Mouse (Mus musculus) intestine, embryonic 16.5 days (tissue): ENCODE data around the gene Prmt3. TPM values are rescaled to one million over a fixed set of nuclear protein-coding genes. Genes with fewer than 3 reads are reported as not detected.

Experiments
- ATAC-seq: fragments of 200-750 bp; cut with Nextera tagmentation; 2 replicates; pipeline ENCODE4 v1.8.0; 2017; ENCODE audit warnings: moderate TSS enrichment, moderate library complexity
- H3K27ac ChIP-seq: fragments of 300-500 bp; sonication (generic); 2 replicates; pipeline ENCODE4 v1.5.1; 2014; ENCODE audit warnings: mild to moderate bottlenecking, low read length
- H3K27me3 ChIP-seq: fragments of 300-500 bp; sonication (generic); replicated peaks from 2 replicates; pipeline ENCODE4 v1.6.1; 2014; ENCODE audit warnings: low read length, control low read depth, mixed read lengths; ENCODE audit not compliant: control insufficient read depth, insufficient read depth
- H3K36me3 ChIP-seq: fragments of 300-500 bp; sonication (generic); 2 replicates; pipeline ENCODE4 v1.6.1; 2014; ENCODE audit warnings: low read length, control low read depth; ENCODE audit not compliant: control insufficient read depth, insufficient read depth
- H3K4me1 ChIP-seq: fragments of 300-500 bp; sonication (generic); 2 replicates; pipeline ENCODE4 v1.6.1; 2014; ENCODE audit warnings: low read length, control low read depth, mixed read lengths; ENCODE audit not compliant: control insufficient read depth, insufficient read depth
- H3K4me2 ChIP-seq: fragments of 300-500 bp; sonication (generic); 2 replicates; pipeline ENCODE4 v1.6.1; 2014; ENCODE audit warnings: low read depth, low read length, control low read depth
- H3K4me3 ChIP-seq: fragments of 300-500 bp; sonication (generic); 2 replicates; pipeline ENCODE4 v1.5.1; 2014; ENCODE audit warnings: mild to moderate bottlenecking, low read length
- H3K9ac ChIP-seq: fragments of 300-500 bp; sonication (generic); 2 replicates; pipeline ENCODE4 v1.6.1; 2014; ENCODE audit warnings: low read depth, low read length
- H3K9me3 ChIP-seq: fragments of 300-500 bp; sonication (generic); 2 replicates; pipeline ENCODE4 v1.6.1; 2016; ENCODE audit warnings: low read length, control low read depth; ENCODE audit not compliant: control insufficient read depth
- WGBS: fragments of 180-500 bp; shearing (Covaris S2); extraction: QIAGEN DNeasy Blood & Tissue Kit; methylation state at CpG from one replicate; pipeline ENCODE4 v1.1.7; 2014; 5-methylcytosine and 5-hydroxymethylcytosine counted together
- polyA plus RNA-seq: library from polyadenylated mRNA; unstranded; fragments of >200 nt; fragmentation: Nextera tagmentation; extraction: Ambion mirVana; gene quantifications from 2 replicates; pipeline ENCODE4 v1.2.1, GENCODE M21; 2015

Gene Prmt3
- polyA plus RNA-seq, 1 experiment from 2014 or later = 45.4 TPM

GRCm38 (mm10) chr7:49863753-49864152, 85.6 kb downstream of the Prmt3 start:
- Histone ChIP-seq H3K4me3 (no peak overlapping the region), H3K4me1 (no peaks in the 10 kb centered on the region), H3K27ac (no peak overlapping the region), H3K9me3 (no peaks in the 10 kb centered on the region), H3K9ac (no peak overlapping the region), H3K36me3 (no peaks in the 10 kb centered on the region), H3K27me3 (no peaks in the 10 kb centered on the region), H3K4me2 (no peak overlapping the region)
- 76% methylated on average over 3 of the region's 3 CpGs for WGBS
- ATAC-seq = no peak

- WGBS = 74% methylated on average over 5 of the region's 5 CpGs
Observed at GRCm38 (mm10) chr7:49869656-49870055, 91.5 kb downstream of the Prmt3 start.

GRCm38 (mm10) chr7:49870276-49870675, 92.1 kb downstream of the Prmt3 start:
- Histone ChIP-seq H3K27ac (no peak overlapping the region), H3K4me1 (no peaks in the 10 kb centered on the region), H3K27me3 (no peaks in the 10 kb centered on the region), H3K4me2 (no peak overlapping the region), H3K36me3 (no peaks in the 10 kb centered on the region), H3K9ac (no peak overlapping the region), H3K4me3 (no peak overlapping the region), H3K9me3 (no peaks in the 10 kb centered on the region)
- WGBS = 70% methylated on average over 3 of the region's 3 CpGs
- ATAC-seq = no peak

More at GRCm38 (mm10) chr7:49869656-49870055, 91.5 kb downstream of the Prmt3 start:
- Histone ChIP-seq H3K27ac (no peak overlapping the region), H3K4me1 (no peaks in the 10 kb centered on the region), H3K36me3 (no peaks in the 10 kb centered on the region), H3K9me3 (no peaks in the 10 kb centered on the region), H3K4me2 (no peak overlapping the region), H3K9ac (no peak overlapping the region), H3K27me3 (no peaks in the 10 kb centered on the region), H3K4me3 (no peak overlapping the region)
- ATAC-seq = no peak

DNA sequence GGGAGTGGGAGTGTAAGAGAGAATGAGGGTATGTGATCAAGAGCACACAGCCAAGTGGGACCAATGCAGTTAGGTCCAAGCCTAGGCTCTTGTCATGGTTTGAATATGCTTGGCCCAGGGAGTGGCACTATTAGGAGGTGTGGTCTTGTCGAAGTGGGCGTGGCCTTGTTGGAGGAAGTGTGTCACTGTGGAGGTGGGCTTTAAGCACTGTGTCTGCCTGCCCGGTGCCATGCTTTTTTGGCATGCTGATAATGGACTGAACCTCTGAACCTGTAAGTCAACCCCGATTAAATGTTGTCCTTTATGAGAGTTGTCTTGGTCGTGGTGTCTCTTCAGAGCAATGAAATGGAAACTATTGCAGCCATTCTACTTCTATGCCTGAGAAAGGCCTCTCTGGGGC, 99.2 kb downstream of the Prmt3 start:
- Histone ChIP-seq H3K27ac (no peak overlapping the region), H3K9me3 (no peaks in the 10 kb centered on the region), H3K4me1 (no peaks in the 10 kb centered on the region), H3K4me2 (no peak overlapping the region), H3K4me3 (no peak overlapping the region), H3K27me3 (no peaks in the 10 kb centered on the region), H3K36me3 (no peaks in the 10 kb centered on the region), H3K9ac (no peak overlapping the region)
- no peak for ATAC-seq
- 78% methylated on average over 5 of the region's 5 CpGs for WGBS

DNA sequence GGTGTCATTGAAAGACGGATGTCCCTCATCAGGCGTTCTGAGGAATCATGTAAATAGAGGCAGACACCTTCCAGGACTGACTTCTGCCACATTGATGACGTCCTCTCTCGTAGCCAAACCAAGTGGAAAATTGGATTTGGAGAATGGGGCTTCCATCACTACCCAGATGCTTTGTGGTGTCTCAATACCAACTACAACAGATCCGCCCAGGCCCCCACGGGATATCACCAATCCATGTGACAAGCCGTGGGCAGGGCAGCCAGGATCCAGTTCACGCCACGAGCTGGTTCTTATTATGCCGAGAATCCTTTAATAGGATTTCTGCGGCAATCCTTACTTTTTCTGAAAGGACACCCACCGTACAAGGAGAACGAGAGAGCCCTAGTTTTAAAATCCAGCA, 100.9 kb downstream of the Prmt3 start:
- H3K36me3 ChIP-seq = no peaks in the 10 kb centered on the region
- H3K4me3 ChIP-seq = no peak overlapping the region
- 86% methylated on average over 13 of the region's 13 CpGs for WGBS
- H3K9me3 ChIP-seq = no peaks in the 10 kb centered on the region
- H3K4me1 ChIP-seq = no peaks in the 10 kb centered on the region
- no peak overlapping the region for H3K27ac ChIP-seq
- no peak for ATAC-seq
- no peak overlapping the region for H3K4me2 ChIP-seq
- no peaks in the 10 kb centered on the region for H3K27me3 ChIP-seq
- no peak overlapping the region for H3K9ac ChIP-seq

DNA sequence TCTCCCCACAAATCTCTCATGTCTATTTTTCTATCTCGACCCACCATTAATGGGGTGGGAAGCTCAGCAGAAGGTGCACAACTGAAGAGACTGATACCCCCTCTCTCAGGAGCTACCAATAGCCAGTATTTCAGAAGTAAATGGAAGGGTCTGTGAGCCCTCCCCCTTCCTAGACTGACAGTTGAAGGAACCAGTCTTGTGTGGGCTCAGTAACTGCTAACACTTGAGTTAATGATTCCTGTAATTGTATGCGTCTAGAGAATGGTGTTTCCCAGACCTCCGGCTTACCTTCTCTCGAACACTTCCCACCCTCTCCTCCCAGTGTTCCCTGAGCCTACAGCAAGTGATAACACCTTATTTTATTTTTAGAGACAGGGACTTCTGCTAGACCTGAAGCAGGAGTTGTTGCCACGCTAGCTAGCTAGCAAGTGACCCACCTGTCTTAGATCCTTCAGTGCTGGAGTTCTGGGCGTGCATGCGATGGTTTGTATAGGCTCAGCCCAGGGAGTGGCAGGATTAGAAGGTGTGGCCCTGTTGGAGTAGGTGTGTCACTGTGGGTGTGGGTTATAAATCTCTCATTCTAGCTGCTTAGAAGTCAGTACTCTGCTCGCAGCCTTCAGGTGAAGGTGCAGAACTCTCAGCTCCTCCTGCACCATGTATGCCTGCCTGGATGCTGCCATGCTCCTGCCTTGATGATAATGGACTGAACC, 102.0 kb downstream of the Prmt3 start:
- Histone ChIP-seq H3K27ac (no peak overlapping the region), H3K9ac (no peak overlapping the region), H3K9me3 (no peaks in the 10 kb centered on the region), H3K4me1 (no peaks in the 10 kb centered on the region), H3K27me3 (no peaks in the 10 kb centered on the region), H3K36me3 (no peaks in the 10 kb centered on the region), H3K4me3 (no peak overlapping the region), H3K4me2 (no peak overlapping the region)
- no peak for ATAC-seq
- WGBS = 63% methylated on average over 8 of the region's 8 CpGs

DNA sequence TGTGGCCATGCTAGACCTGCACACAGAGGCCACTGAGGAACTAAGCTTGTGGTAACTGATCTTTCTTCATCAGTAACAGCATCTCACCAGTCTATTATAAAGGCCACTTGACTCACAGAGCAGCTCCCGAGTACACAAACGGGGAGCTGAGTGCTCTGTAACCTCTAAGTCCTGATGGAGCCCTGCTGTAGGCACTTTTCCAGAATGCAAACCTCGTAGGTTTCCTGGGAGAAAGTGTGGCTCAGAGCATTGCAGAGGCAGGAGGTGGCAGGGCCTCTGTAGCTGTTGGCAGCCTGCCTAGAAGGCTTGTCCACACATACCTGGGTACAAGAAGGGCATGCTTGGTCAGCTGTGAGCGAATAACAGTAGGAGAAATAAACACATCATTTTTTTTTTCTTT, 104.1 kb downstream of the Prmt3 start:
- Histone ChIP-seq H3K4me2 (no peak overlapping the region), H3K4me1 (no peaks in the 10 kb centered on the region), H3K27ac (no peak overlapping the region), H3K9me3 (no peaks in the 10 kb centered on the region), H3K36me3 (no peaks in the 10 kb centered on the region), H3K4me3 (no peak overlapping the region), H3K27me3 (no peaks in the 10 kb centered on the region), H3K9ac (no peak overlapping the region)
- 20% methylated on average over 4 of the region's 4 CpGs for WGBS
- no peak for ATAC-seq

GRCm38 (mm10) chr7:49882694-49883389, 104.7 kb downstream of the Prmt3 start:
- no peaks in the 10 kb centered on the region for H3K4me1 ChIP-seq
- no peak for ATAC-seq
- no peaks in the 10 kb centered on the region for H3K36me3 ChIP-seq
- H3K4me2 ChIP-seq = no peak overlapping the region
- H3K9ac ChIP-seq = no peak overlapping the region
- no peaks in the 10 kb centered on the region for H3K9me3 ChIP-seq
- H3K27ac ChIP-seq = no peak overlapping the region
- WGBS = 25% methylated on average over 16 of the region's 16 CpGs
- H3K4me3 ChIP-seq = no peak overlapping the region
- H3K27me3 ChIP-seq = no peaks in the 10 kb centered on the region

DNA sequence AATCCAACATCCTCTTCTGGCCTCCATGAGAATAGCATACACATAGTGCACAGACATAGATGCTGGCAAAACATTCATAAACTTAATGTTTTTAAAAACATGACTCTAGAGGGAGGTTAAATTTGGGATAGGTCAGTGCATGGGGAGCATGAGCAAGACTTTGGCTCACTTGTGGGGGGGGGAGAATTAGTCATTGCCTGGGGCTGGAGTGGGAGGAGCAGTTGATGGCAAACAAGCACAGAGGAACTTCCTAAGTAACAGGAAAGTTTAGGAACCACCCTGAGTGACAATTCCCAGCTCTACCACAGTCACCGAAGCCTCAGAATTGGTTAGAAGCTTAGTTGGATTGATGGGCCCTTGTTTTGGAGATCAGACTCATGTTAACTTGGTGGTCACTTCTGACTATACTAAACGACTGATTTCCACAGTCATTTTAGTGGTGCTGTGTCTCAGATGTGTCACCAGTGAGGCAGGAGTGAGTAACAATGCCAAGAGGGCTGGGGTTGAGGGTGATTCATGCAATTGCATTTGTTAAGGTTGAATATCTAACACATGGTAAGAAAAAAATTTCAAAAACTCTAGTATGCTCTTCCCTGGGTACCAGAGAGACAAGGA, 109.7 kb downstream of the Prmt3 start:
- H3K9ac ChIP-seq = no peak overlapping the region
- no peaks in the 10 kb centered on the region for H3K4me1 ChIP-seq
- no peak overlapping the region for H3K4me2 ChIP-seq
- no peak for ATAC-seq
- H3K9me3 ChIP-seq = no peaks in the 10 kb centered on the region
- H3K27me3 ChIP-seq = no peaks in the 10 kb centered on the region
- no peak overlapping the region for H3K4me3 ChIP-seq
- no peak overlapping the region for H3K27ac ChIP-seq
- no peaks in the 10 kb centered on the region for H3K36me3 ChIP-seq
- WGBS = 70% methylated on average over 2 of the region's 2 CpGs
